Mouse (Mus musculus): ENCODE data around the gene Lrrc4c.

Lrrc4c gene

GRCm38 (mm10) chr2:97604182-97604581, 1286.2 kb downstream of the Lrrc4c start:
- no peak for DNase-seq (ENCODE audit: low read depth, low spot score)

GRCm38 (mm10) chr2:97604688-97605215, 1286.8 kb downstream of the Lrrc4c start:
- no peak for DNase-seq (ENCODE audit: low read depth, low spot score)

GRCm38 (mm10) chr2:97609436-97609835, 1291.5 kb downstream of the Lrrc4c start:
- no peak for DNase-seq (ENCODE audit: low read depth, low spot score)

- no peak for DNase-seq (ENCODE audit: low read depth, low spot score)
Measured at GRCm38 (mm10) chr2:97610566-97610965, 1292.6 kb downstream of the Lrrc4c start.

- peak; percentile 77 for DNase-seq (ENCODE audit: low read depth, low spot score)
Measured at GRCm38 (mm10) chr2:97614724-97615123, 1296.8 kb downstream of the Lrrc4c start.

- no peak for DNase-seq (ENCODE audit: low read depth, low spot score)
Measured at GRCm38 (mm10) chr2:97618589-97618988, 1300.6 kb downstream of the Lrrc4c start.

GRCm38 (mm10) chr2:97639941-97640340, 1322.0 kb downstream of the Lrrc4c start:
- DNase-seq (ENCODE audit: low read depth, low spot score) = peak; percentile 56

- DNase-seq (ENCODE audit: low read depth, low spot score) = no peak
Measured at GRCm38 (mm10) chr2:97641661-97642060, 1323.7 kb downstream of the Lrrc4c start.

- no peak for DNase-seq (ENCODE audit: low read depth, low spot score)
Measured at GRCm38 (mm10) chr2:97652711-97653110, 1334.7 kb downstream of the Lrrc4c start.

Data from brain, adult 2 months (tissue).